Mouse (Mus musculus) small intestine, adult 2 months (tissue): Measurements from ENCODE around the gene Zfyve1. TPM values are rescaled to one million over a fixed set of nuclear protein-coding genes. Genes with fewer than 3 reads are reported as not detected.
A peak's percentile ranks its signal among the peaks of the same experiment; 100 is the strongest.

Experiments
- H3K27ac ChIP-seq: fragments of 200-500 bp; 2 replicates; pipeline ENCODE4 v1.5.1; 2012; ENCODE audit warnings: low read depth, low read length, control low read depth, inconsistent platforms; ENCODE audit not compliant: insufficient read depth
- H3K27me3 ChIP-seq: fragments of 200-500 bp; 2 replicates; pipeline ENCODE4 v1.6.1; 2012; ENCODE audit warnings: mild to moderate bottlenecking, moderate library complexity, low read length, inconsistent platforms; ENCODE audit not compliant: control insufficient read depth, insufficient read depth
- H3K36me3 ChIP-seq: fragments of 200-500 bp; 2 replicates; pipeline ENCODE4 v1.6.1; 2012; ENCODE audit warnings: mild to moderate bottlenecking, low read length, control low read depth, inconsistent platforms; ENCODE audit not compliant: control insufficient read depth, insufficient read depth
- H3K4me1 ChIP-seq: fragments of 200-500 bp; 2 replicates; pipeline ENCODE4 v1.6.1; 2012; ENCODE audit warnings: low read length, inconsistent platforms, mixed read lengths; ENCODE audit not compliant: control insufficient read depth, insufficient read depth, insufficient read length
- H3K4me3 ChIP-seq: fragments of 200-500 bp; 2 replicates; pipeline ENCODE4 v1.5.1; 2012; ENCODE audit warnings: low read depth, mild to moderate bottlenecking, control low read depth, inconsistent platforms, low read length, moderate library complexity
- CTCF ChIP-seq: fragments of 200-500 bp; IDR thresholded peaks from 2 replicates; pipeline ENCODE4 v1.5.1; 2012; ENCODE audit warnings: low read depth, mild to moderate bottlenecking, control low read depth, inconsistent platforms, low read length, moderate library complexity, mixed read lengths; ENCODE audit not compliant: insufficient replicate concordance, insufficient read length; ENCODE audit errors: extremely low read depth
- POLR2A ChIP-seq: fragments of 200-500 bp; IDR thresholded peaks from 2 replicates; pipeline ENCODE4 v1.6.1; 2012; ENCODE audit warnings: low read depth, mild to moderate bottlenecking, control low read depth, inconsistent platforms, low read length, moderate library complexity
- WGBS: fragments of 180-500 bp; shearing (Covaris S2); methylation state at CpG from one replicate; pipeline ENCODE4 v1.1.7; 2018; 5-methylcytosine and 5-hydroxymethylcytosine counted together
- polyA plus RNA-seq: library from polyadenylated mRNA; depleted of rRNA; stranded (reverse); fragments of >200 nt; gene quantifications from 2 replicates; pipeline ENCODE4 v1.2.3, GENCODE M21; 2012

The Zfyve1 gene
- polyA plus RNA-seq, 1 experiment, result 54.4 TPM

DNA sequence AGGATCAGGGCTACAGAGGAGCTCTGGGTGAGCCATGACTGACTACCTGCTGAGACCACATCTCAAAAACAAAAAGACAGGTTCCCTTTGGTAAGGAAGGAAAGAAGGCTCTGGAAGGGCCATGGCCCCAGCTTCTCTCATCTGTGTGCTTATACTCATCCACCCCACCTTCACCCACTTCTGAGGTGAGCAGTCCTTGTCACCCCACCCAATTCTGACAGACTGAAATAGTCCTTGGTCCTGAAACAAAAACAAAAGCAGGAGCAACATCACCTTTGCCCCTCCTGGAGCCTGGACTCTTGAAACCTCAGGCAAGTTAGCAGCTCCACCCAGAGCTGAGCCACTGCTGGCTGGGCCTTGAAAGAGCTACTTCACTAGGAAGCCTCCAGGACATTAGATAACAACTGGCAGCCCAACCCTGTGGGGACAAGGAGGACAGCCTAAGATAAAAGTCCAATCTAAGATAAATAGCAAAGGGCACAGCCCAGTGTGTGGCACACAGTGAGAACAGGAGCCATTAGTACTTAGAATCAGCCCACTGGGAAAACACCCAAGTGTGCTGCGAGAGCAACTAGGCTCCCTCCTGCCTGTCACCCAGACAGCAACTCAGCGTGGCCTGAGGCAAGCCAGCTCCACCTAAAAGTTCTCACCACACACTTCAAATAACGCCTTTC is 18.0 kb downstream of the Zfyve1 start:
- peak overlapping the region; percentile 85 for H3K27ac ChIP-seq
- TF ChIP-seq POLR2A, result no peak; the same call in 1 of the 2 replicates
- no peak for TF ChIP-seq CTCF
- WGBS, result 25% methylated on average over 3 of the region's 3 CpGs
- no peak overlapping the region for H3K4me3 ChIP-seq
- H3K36me3 ChIP-seq, result peaks cover 22% of the 10 kb centered on the region
- peaks cover 26% of the 10 kb centered on the region; the same call in 1 of the 2 replicates for H3K4me1 ChIP-seq
- no peaks in the 10 kb centered on the region for H3K27me3 ChIP-seq

DNA sequence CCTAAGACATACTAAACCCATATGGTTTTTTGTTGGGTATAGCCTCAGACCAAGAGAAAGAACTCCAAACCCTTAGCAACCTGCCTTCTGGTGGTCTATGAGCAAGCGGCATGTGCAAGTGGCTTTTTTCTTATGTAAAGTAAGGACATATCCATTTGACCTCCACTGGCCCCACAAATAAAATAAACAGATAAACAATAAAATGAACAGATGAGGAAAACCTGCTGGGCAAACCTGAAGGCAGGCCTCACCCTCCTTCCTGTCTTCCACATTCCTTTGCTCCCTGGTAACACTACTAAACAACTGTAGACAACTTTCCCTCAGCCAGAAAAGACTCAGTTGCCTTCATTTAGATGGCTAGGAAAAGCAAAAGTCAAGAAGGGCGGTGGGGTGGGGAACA is 18.7 kb downstream of the Zfyve1 start:
- peaks cover 26% of the 10 kb centered on the region; the same call in 1 of the 2 replicates for H3K4me1 ChIP-seq
- H3K27ac ChIP-seq, result peak overlapping the region; percentile 85

DNA sequence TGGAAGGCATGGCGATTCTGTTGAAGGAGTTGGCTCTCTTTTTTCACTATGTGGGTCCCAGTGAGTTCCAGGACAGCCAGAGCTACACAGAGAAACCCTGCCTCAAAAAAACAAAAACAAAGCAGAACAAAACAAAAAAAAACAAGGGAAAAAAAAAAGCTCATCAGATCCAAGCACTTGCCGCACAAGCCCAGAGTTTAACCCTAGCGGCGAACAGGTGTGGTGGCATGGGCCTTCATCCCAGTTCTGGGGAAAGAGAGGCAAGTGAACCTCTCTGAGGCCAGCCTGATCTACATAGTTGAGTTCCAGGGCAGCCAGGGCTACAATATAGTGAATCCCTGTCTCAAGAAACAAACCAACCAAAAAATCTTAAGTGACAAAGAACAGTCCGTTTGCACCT is 19.6 kb downstream of the Zfyve1 start:
- 92% methylated on average over 5 of the region's 5 CpGs for WGBS
- Histone ChIP-seq H3K27me3 (no peaks in the 10 kb centered on the region), H3K36me3 (peaks cover 21% of the 10 kb centered on the region), H3K4me3 (no peak overlapping the region), H3K27ac (no peak overlapping the region), H3K4me1 (peaks cover 23% of the 10 kb centered on the region; the same call in 1 of the 2 replicates)
- TF ChIP-seq CTCF (no peak), POLR2A (no peak)

More for the DNA sequence above, 18.7 kb downstream of the Zfyve1 start:
- H3K4me3 ChIP-seq, result no peak overlapping the region
- WGBS, result 76% methylated on average over 2 of the region's 2 CpGs
- H3K27me3 ChIP-seq, result no peaks in the 10 kb centered on the region
- TF ChIP-seq POLR2A, result no peak
- TF ChIP-seq CTCF, result no peak
- peaks cover 19% of the 10 kb centered on the region for H3K36me3 ChIP-seq

DNA sequence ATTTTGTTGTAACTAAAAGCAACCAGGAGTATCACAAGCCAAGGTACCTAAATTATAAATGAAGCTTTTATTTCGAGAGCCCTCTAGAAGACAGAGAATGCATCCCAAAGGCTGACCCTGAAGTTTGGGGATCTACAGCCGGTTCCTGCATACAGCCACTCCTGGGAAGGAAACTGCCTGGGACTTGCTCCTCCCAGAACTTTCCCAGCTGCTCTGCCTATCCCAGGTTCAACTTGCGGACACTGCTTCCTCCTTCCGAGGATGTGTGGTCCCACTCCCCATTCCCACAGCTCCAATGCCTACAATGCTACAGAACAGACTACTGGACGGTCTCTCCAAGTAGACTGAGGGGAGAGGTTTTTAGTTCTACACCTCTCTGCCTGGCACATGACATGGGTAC is 24.3 kb downstream of the Zfyve1 start:
- Histone ChIP-seq H3K36me3 (peaks cover 35% of the 10 kb centered on the region), H3K27me3 (no peaks in the 10 kb centered on the region), H3K4me1 (peaks cover 5% of the 10 kb centered on the region; the same call in 1 of the 2 replicates), H3K27ac (no peak overlapping the region), H3K4me3 (no peak overlapping the region)
- TF ChIP-seq POLR2A, result no peak
- TF ChIP-seq CTCF, result no peak
- 70% methylated on average over 5 of the region's 5 CpGs for WGBS

DNA sequence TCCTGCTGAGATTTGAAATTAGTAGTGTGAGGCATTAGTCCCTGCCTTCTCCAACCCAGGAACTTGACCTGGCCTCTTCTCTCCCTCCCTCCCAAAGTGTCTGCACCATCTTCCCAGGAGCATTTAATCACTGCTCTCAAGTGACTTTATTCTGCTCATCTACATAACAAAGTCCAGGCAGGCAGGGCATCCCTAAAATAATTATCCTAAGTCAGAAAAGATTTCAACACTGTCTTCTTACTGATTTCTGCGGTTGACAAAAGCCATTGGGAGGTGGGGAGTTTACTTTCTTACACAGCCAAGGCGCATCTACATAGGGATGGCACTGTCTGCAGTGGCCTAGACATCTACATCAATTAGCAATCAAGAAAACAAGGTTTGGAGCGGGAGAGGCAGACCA is 27.2 kb downstream of the Zfyve1 start:
- no peaks in the 10 kb centered on the region for H3K27me3 ChIP-seq
- H3K4me1 ChIP-seq, result peaks cover 4% of the 10 kb centered on the region; the same call in 1 of the 2 replicates
- TF ChIP-seq POLR2A (no peak), CTCF (no peak)
- H3K27ac ChIP-seq, result no peak overlapping the region
- WGBS, result 82% methylated on average over 3 of the region's 3 CpGs
- no peak overlapping the region for H3K4me3 ChIP-seq
- peaks cover 52% of the 10 kb centered on the region for H3K36me3 ChIP-seq

DNA sequence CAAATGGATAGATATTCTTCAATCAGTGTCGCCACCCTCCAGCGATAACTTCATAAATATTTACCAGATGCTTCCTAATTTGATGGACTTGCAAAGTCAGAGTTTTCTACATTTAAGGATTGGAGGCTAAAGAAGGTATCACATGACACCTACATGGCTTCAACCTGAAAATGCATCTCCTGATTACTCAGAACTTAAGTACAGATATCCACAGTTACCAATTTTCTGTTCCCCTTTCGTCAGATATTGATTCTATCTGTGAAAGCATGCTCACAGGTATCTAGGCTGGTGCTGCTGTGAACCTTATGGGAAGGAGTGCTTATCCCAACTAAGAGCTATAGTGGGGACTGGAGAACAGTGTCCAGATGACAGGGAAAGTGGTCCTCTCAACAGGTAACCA is 34.4 kb downstream of the Zfyve1 start:
- TF ChIP-seq POLR2A (no peak), CTCF (no peak)
- H3K4me3 ChIP-seq, result no peak overlapping the region
- H3K27ac ChIP-seq, result no peak overlapping the region
- 87% methylated on average over 3 of the region's 3 CpGs for WGBS
- no peaks in the 10 kb centered on the region for H3K4me1 ChIP-seq
- H3K36me3 ChIP-seq, result peaks cover 58% of the 10 kb centered on the region
- no peaks in the 10 kb centered on the region for H3K27me3 ChIP-seq

DNA sequence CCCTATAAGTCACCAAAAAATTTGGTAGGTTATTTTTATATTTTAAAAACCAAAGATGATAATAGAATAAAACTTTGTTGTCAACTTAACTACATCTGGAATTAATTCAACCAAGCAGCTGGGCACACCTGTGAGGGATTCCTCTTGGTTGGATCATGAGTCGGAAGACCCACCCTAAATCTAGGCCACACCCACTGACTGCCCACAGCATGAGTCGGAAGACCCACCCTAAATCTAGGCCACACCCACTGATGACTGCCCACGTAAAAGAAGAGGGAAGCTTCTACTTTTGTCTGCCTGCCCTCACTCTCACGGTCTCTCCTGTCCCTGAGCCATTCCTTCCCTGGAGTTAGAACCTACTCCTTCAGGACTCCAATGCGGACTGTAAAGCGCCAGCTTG is 36.8 kb downstream of the Zfyve1 start:
- WGBS, result 72% methylated on average over 6 of the region's 6 CpGs
- H3K4me3 ChIP-seq, result no peak overlapping the region
- no peaks in the 10 kb centered on the region for H3K27me3 ChIP-seq
- H3K4me1 ChIP-seq, result no peaks in the 10 kb centered on the region
- TF ChIP-seq POLR2A (no peak), CTCF (no peak)
- peaks cover 59% of the 10 kb centered on the region for H3K36me3 ChIP-seq
- H3K27ac ChIP-seq, result no peak overlapping the region
